Mouse (Mus musculus): Measurements from ENCODE around the gene Cd79a. TPM values are rescaled to one million over a fixed set of nuclear protein-coding genes. Genes with fewer than 3 reads are reported as not detected.

The Cd79a gene
- polyA plus RNA-seq (2012; ENCODE audit: insufficient read depth, insufficient read length, missing spikeins) = not detected in 2 replicates

- no peak within 1 kb of the TSS for H3K4me3 ChIP-seq (ENCODE audit: insufficient read depth, low read length)
Measured at GRCm38 (mm10) chr7:24897224-24897623, at the start of gene Cd79a. Cd79a (plus strand) TSS chr7:24897381.

GRCm38 (mm10) chr7:24850162-24850561 is 47.0 kb upstream of the Cd79a start:
- Histone ChIP-seq H3K27ac (ENCODE audit: insufficient read depth, low read depth, low read length) (peak overlapping the region; percentile 90), H3K4me3 (ENCODE audit: insufficient read depth, low read length) (peak overlapping the region; percentile 54), H3K4me1 (ENCODE audit: control insufficient read depth, insufficient read depth, low read length) (peaks cover 42% of the 10 kb centered on the region)
- TF ChIP-seq CTCF (IDR thresholded peaks at IDR 0.05; ENCODE audit: low read depth, low read length) (no peak), POLR2A (IDR thresholded peaks at IDR 0.05; ENCODE audit: borderline replicate concordance, low read depth, low read length) (no peak)

More at GRCm38 (mm10) chr7:24897224-24897623, at the start of gene Cd79a:
- peaks cover 6% of the 10 kb centered on the region for H3K4me1 ChIP-seq (ENCODE audit: control insufficient read depth, insufficient read depth, low read length)
- H3K27ac ChIP-seq (ENCODE audit: insufficient read depth, low read depth, low read length) = no peak within 1 kb of the TSS
- TF ChIP-seq CTCF (IDR thresholded peaks at IDR 0.05; ENCODE audit: low read depth, low read length) (no peak), POLR2A (IDR thresholded peaks at IDR 0.05; ENCODE audit: borderline replicate concordance, low read depth, low read length) (no peak)

GRCm38 (mm10) chr7:24850899-24851303 is 46.3 kb upstream of the Cd79a start:
- Histone ChIP-seq H3K4me1 (ENCODE audit: control insufficient read depth, insufficient read depth, low read length) (peaks cover 45% of the 10 kb centered on the region), H3K27ac (ENCODE audit: insufficient read depth, low read depth, low read length) (peak overlapping the region; percentile 95), H3K4me3 (ENCODE audit: insufficient read depth, low read length) (peak overlapping the region; percentile 58)
- TF ChIP-seq CTCF (IDR thresholded peaks at IDR 0.05; ENCODE audit: low read depth, low read length) = no peak
- no peak for TF ChIP-seq POLR2A (IDR thresholded peaks at IDR 0.05; ENCODE audit: borderline replicate concordance, low read depth, low read length)

- TF ChIP-seq CTCF (IDR thresholded peaks at IDR 0.05; ENCODE audit: low read depth, low read length) = no peak
- TF ChIP-seq POLR2A (IDR thresholded peaks at IDR 0.05; ENCODE audit: borderline replicate concordance, low read depth, low read length) = no peak
- Histone ChIP-seq H3K4me3 (ENCODE audit: insufficient read depth, low read length) (peak overlapping the region; percentile 41), H3K27ac (ENCODE audit: insufficient read depth, low read depth, low read length) (peak overlapping the region; percentile 82), H3K4me1 (ENCODE audit: control insufficient read depth, insufficient read depth, low read length) (peaks cover 44% of the 10 kb centered on the region)
Measured at GRCm38 (mm10) chr7:24851596-24852325, 45.4 kb upstream of the Cd79a start.

GRCm38 (mm10) chr7:24852557-24853232 is 44.5 kb upstream of the Cd79a start:
- peaks cover 45% of the 10 kb centered on the region for H3K4me1 ChIP-seq (ENCODE audit: control insufficient read depth, insufficient read depth, low read length)
- TF ChIP-seq CTCF (IDR thresholded peaks at IDR 0.05; ENCODE audit: low read depth, low read length) (no peak), POLR2A (IDR thresholded peaks at IDR 0.05; ENCODE audit: borderline replicate concordance, low read depth, low read length) (no peak)
- H3K27ac ChIP-seq (ENCODE audit: insufficient read depth, low read depth, low read length) = peak overlapping the region; percentile 82
- peak overlapping the region; percentile 41 for H3K4me3 ChIP-seq (ENCODE audit: insufficient read depth, low read length)

- Histone ChIP-seq H3K4me1 (ENCODE audit: control insufficient read depth, insufficient read depth, low read length) (peaks cover 45% of the 10 kb centered on the region), H3K27ac (ENCODE audit: insufficient read depth, low read depth, low read length) (peak overlapping the region; percentile 80), H3K4me3 (ENCODE audit: insufficient read depth, low read length) (no peak overlapping the region)
- TF ChIP-seq CTCF (IDR thresholded peaks at IDR 0.05; ENCODE audit: low read depth, low read length) (no peak), POLR2A (IDR thresholded peaks at IDR 0.05; ENCODE audit: borderline replicate concordance, low read depth, low read length) (no peak)
Measured at GRCm38 (mm10) chr7:24853233-24853563, 44.0 kb upstream of the Cd79a start.

- TF ChIP-seq CTCF (IDR thresholded peaks at IDR 0.05; ENCODE audit: low read depth, low read length) = no peak
- TF ChIP-seq POLR2A (IDR thresholded peaks at IDR 0.05; ENCODE audit: borderline replicate concordance, low read depth, low read length) = no peak
- Histone ChIP-seq H3K4me1 (ENCODE audit: control insufficient read depth, insufficient read depth, low read length) (peaks cover 42% of the 10 kb centered on the region), H3K27ac (ENCODE audit: insufficient read depth, low read depth, low read length) (peak overlapping the region; percentile 80), H3K4me3 (ENCODE audit: insufficient read depth, low read length) (peak overlapping the region; percentile 44)
Measured at GRCm38 (mm10) chr7:24853695-24854094, 43.5 kb upstream of the Cd79a start.

GRCm38 (mm10) chr7:24856460-24857120 is 40.6 kb upstream of the Cd79a start:
- Histone ChIP-seq H3K27ac (ENCODE audit: insufficient read depth, low read depth, low read length) (peak overlapping the region; percentile 74), H3K4me3 (ENCODE audit: insufficient read depth, low read length) (no peak overlapping the region), H3K4me1 (ENCODE audit: control insufficient read depth, insufficient read depth, low read length) (peaks cover 34% of the 10 kb centered on the region)
- TF ChIP-seq POLR2A (IDR thresholded peaks at IDR 0.05; ENCODE audit: borderline replicate concordance, low read depth, low read length) (no peak), CTCF (IDR thresholded peaks at IDR 0.05; ENCODE audit: low read depth, low read length) (no peak)

GRCm38 (mm10) chr7:24859234-24859633 is 37.9 kb upstream of the Cd79a start:
- peaks cover 20% of the 10 kb centered on the region for H3K4me1 ChIP-seq (ENCODE audit: control insufficient read depth, insufficient read depth, low read length)
- no peak overlapping the region for H3K27ac ChIP-seq (ENCODE audit: insufficient read depth, low read depth, low read length)
- TF ChIP-seq POLR2A (IDR thresholded peaks at IDR 0.05; ENCODE audit: borderline replicate concordance, low read depth, low read length) (no peak), CTCF (IDR thresholded peaks at IDR 0.05; ENCODE audit: low read depth, low read length) (no peak)
- no peak overlapping the region for H3K4me3 ChIP-seq (ENCODE audit: insufficient read depth, low read length)

All from bone marrow macrophage, adult 2 months (primary cell).